Mouse (Mus musculus) midbrain, embryonic 16.5 days (tissue): ENCODE results near the gene Grid2. TPM values are rescaled to one million over a fixed set of nuclear protein-coding genes. Genes with fewer than 3 reads are reported as not detected.
A peak's percentile ranks its signal among the peaks of the same experiment; 100 is the strongest.

ENCODE experiments used
- ATAC-seq: fragments of 200-750 bp; cut with Nextera tagmentation; 2 replicates; pipeline ENCODE4 v1.8.0; 2017; ENCODE audit warnings: moderate TSS enrichment
- H3K27ac ChIP-seq: fragments of 300-500 bp; sonication (generic); 2 replicates; pipeline ENCODE4 v1.5.1; 2014; ENCODE audit warnings: mild to moderate bottlenecking, low read length, mixed read lengths
- H3K27me3 ChIP-seq: fragments of 300-500 bp; sonication (generic); 2 replicates; pipeline ENCODE4 v1.6.1; 2014; ENCODE audit warnings: low read depth, low read length, mixed read lengths; ENCODE audit not compliant: control insufficient read depth, insufficient read depth
- H3K36me3 ChIP-seq: fragments of 300-500 bp; sonication (generic); 2 replicates; pipeline ENCODE4 v1.6.1; 2014; ENCODE audit warnings: mild to moderate bottlenecking, low read length, moderate library complexity, mixed read lengths; ENCODE audit not compliant: control insufficient read depth, insufficient read depth
- H3K4me1 ChIP-seq: fragments of 300-500 bp; sonication (generic); 2 replicates; pipeline ENCODE4 v1.6.1; 2014; ENCODE audit warnings: mild to moderate bottlenecking, low read length, mixed read lengths; ENCODE audit not compliant: control insufficient read depth, insufficient read depth
- H3K4me2 ChIP-seq: fragments of 300-500 bp; sonication (generic); 2 replicates; pipeline ENCODE4 v1.6.1; 2014; ENCODE audit warnings: mild to moderate bottlenecking, low read length, mixed read lengths
- H3K4me3 ChIP-seq: fragments of 300-500 bp; sonication (generic); 2 replicates; pipeline ENCODE4 v1.5.1; 2014; ENCODE audit warnings: low read depth, mild to moderate bottlenecking, low read length, moderate library complexity, mixed read lengths
- H3K9ac ChIP-seq: fragments of 300-500 bp; sonication (generic); 2 replicates; pipeline ENCODE4 v1.6.1; 2014; ENCODE audit warnings: low read depth, low read length, mixed read lengths
- H3K9me3 ChIP-seq: fragments of 300-500 bp; sonication (generic); replicated peaks from 2 replicates; pipeline ENCODE4 v1.6.1; 2014; ENCODE audit warnings: mild to moderate bottlenecking, low read length, mixed read lengths; ENCODE audit not compliant: control insufficient read depth, poor library complexity, severe bottlenecking
- WGBS: fragments of 180-500 bp; shearing (Covaris S2); extraction: QIAGEN DNeasy Blood & Tissue Kit; methylation state at CpG from one replicate; pipeline ENCODE4 v1.1.7; 2014; 5-methylcytosine and 5-hydroxymethylcytosine counted together
- polyA plus RNA-seq: library from polyadenylated mRNA; unstranded; fragments of >200 nt; fragmentation: Nextera tagmentation; extraction: Ambion mirVana; gene quantifications from 2 replicates; pipeline ENCODE4 v1.2.1, GENCODE M21; 2015

Gene Grid2
- polyA plus RNA-seq, 1 experiment from 2014 or later, result 13.8 TPM

- H3K9ac ChIP-seq, result no peak overlapping the region
- no peak overlapping the region for H3K27ac ChIP-seq
- no peak for ATAC-seq
- H3K36me3 ChIP-seq, result no peaks in the 10 kb centered on the region
- no peak overlapping the region for H3K4me3 ChIP-seq
- H3K9me3 ChIP-seq, result no peaks in the 10 kb centered on the region
- H3K4me2 ChIP-seq, result no peak overlapping the region
- WGBS, result 87% methylated on average over 5 of the region's 5 CpGs
- H3K27me3 ChIP-seq, result no peaks in the 10 kb centered on the region
- no peaks in the 10 kb centered on the region for H3K4me1 ChIP-seq
Measured at GRCm38 (mm10) chr6:64047950-64048349, 792.3 kb downstream of the Grid2 start.

- Histone ChIP-seq H3K4me1 (peaks cover 4% of the 10 kb centered on the region), H3K9ac (no peak overlapping the region), H3K27me3 (no peaks in the 10 kb centered on the region), H3K4me2 (no peak overlapping the region), H3K9me3 (no peaks in the 10 kb centered on the region), H3K36me3 (no peaks in the 10 kb centered on the region), H3K4me3 (no peak overlapping the region), H3K27ac (peak overlapping the region; percentile 19)
- WGBS, result 29% methylated on average over 7 of the region's 7 CpGs
- ATAC-seq, result peak; percentile 89
Measured at GRCm38 (mm10) chr6:64063858-64064257, 808.2 kb downstream of the Grid2 start.

- Histone ChIP-seq H3K36me3 (no peaks in the 10 kb centered on the region), H3K4me2 (no peak overlapping the region), H3K4me1 (peaks cover 4% of the 10 kb centered on the region), H3K27me3 (no peaks in the 10 kb centered on the region), H3K9me3 (no peaks in the 10 kb centered on the region), H3K27ac (no peak overlapping the region), H3K4me3 (no peak overlapping the region), H3K9ac (no peak overlapping the region)
- no peak for ATAC-seq
- WGBS, result 26% methylated on average over 2 of the region's 2 CpGs
Measured at GRCm38 (mm10) chr6:64064704-64065103, 809.0 kb downstream of the Grid2 start.

DNA sequence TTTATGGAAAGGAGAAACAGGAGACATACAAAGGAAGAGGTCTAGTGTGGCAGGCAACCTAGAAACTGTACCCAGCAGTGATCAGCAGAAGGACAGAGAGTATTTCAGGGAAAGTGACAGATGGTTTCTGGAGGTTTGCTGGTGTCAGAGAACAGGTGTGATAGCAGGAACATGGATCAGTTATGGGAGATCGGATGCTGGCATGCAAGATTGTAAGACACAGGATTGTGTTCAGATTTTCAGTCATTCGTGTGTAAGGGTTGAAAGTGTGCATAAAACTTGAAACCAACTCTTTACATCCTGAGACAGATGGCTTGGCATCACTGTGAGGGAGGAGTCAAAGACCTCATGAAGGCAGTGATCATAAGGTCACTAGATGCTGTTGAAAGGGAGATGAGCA, 817.7 kb downstream of the Grid2 start:
- WGBS, result 79% methylated on average over 2 of the region's 2 CpGs
- no peak overlapping the region for H3K27ac ChIP-seq

GRCm38 (mm10) chr6:64077911-64078310, 822.2 kb downstream of the Grid2 start:
- Histone ChIP-seq H3K4me2 (no peak overlapping the region), H3K27ac (no peak overlapping the region), H3K9ac (no peak overlapping the region), H3K9me3 (no peaks in the 10 kb centered on the region), H3K4me1 (no peaks in the 10 kb centered on the region), H3K36me3 (no peaks in the 10 kb centered on the region), H3K27me3 (no peaks in the 10 kb centered on the region), H3K4me3 (no peak overlapping the region)
- 98% methylated on average over 1 of the region's 1 CpGs for WGBS
- no peak for ATAC-seq

More for the DNA sequence above, 817.7 kb downstream of the Grid2 start:
- no peak overlapping the region for H3K9ac ChIP-seq
- H3K4me3 ChIP-seq, result no peak overlapping the region
- H3K27me3 ChIP-seq, result no peaks in the 10 kb centered on the region
- H3K36me3 ChIP-seq, result no peaks in the 10 kb centered on the region
- no peak for ATAC-seq
- H3K4me1 ChIP-seq, result no peaks in the 10 kb centered on the region
- no peak overlapping the region for H3K4me2 ChIP-seq
- no peaks in the 10 kb centered on the region for H3K9me3 ChIP-seq

DNA sequence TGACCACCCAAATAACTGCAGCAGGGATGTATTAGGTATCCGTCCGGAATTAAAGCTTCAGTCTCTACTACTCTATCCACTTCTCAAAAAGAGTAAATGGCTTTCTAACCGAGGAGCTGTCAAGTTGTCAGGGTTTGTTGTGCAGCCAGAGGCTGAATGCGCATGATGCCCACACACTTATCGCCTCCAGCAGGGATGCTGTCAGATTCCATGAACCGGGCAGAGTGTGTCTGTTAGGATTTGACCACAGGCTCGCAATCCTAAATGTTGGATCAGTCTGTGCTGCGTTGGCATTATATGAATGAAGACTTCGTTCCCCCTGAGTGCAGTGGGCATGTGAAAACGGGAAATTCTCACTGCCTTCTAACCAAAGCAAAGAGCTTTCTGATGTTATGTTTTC, 843.0 kb downstream of the Grid2 start:
- no peak overlapping the region for H3K4me3 ChIP-seq
- H3K27me3 ChIP-seq, result no peaks in the 10 kb centered on the region
- peak; percentile 58 for ATAC-seq
- peak overlapping the region; percentile 24 for H3K4me2 ChIP-seq
- H3K4me1 ChIP-seq, result 0 out of 2 replicates have a peak, but pooled peaks cover 4% of the 10 kb centered on the region
- 32% methylated on average over 10 of the region's 10 CpGs for WGBS
- H3K27ac ChIP-seq, result no peak overlapping the region
- no peaks in the 10 kb centered on the region for H3K9me3 ChIP-seq
- H3K36me3 ChIP-seq, result no peaks in the 10 kb centered on the region
- no peak overlapping the region for H3K9ac ChIP-seq

- no peak for ATAC-seq
- Histone ChIP-seq H3K4me2 (no peak overlapping the region), H3K4me1 (no peaks in the 10 kb centered on the region), H3K9ac (no peak overlapping the region), H3K4me3 (no peak overlapping the region), H3K36me3 (no peaks in the 10 kb centered on the region), H3K27me3 (no peaks in the 10 kb centered on the region), H3K27ac (no peak overlapping the region), H3K9me3 (no peaks in the 10 kb centered on the region)
- 83% methylated on average over 2 of the region's 2 CpGs for WGBS
Measured at GRCm38 (mm10) chr6:64114594-64114993, 858.9 kb downstream of the Grid2 start.

DNA sequence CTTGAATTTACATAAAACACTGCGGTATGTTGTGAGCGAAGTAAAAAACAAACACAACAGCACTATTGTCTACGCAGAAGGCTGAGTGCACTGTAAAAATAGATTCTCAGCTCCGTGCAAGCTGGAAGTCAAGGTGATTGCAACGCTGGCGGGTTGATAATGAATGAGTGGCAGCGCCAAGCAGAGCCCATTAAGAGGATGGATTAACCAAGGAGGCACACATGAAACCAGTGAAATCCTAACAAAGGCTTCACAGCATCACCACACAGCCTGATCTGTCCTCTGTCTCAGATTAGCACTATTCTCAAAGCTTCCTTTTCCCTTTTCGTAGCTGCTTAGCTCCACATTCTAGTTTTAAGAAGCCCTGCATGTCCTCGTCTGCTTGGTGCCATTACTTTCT, 880.6 kb downstream of the Grid2 start:
- Histone ChIP-seq H3K4me1 (no peaks in the 10 kb centered on the region), H3K27ac (no peak overlapping the region), H3K36me3 (no peaks in the 10 kb centered on the region), H3K9ac (no peak overlapping the region), H3K4me3 (no peak overlapping the region), H3K4me2 (no peak overlapping the region), H3K27me3 (no peaks in the 10 kb centered on the region), H3K9me3 (no peaks in the 10 kb centered on the region)
- WGBS, result 47% methylated on average over 9 of the region's 9 CpGs
- peak; percentile 39; the same call in 1 of the 2 replicates for ATAC-seq

- 85% methylated on average over 7 of the region's 7 CpGs for WGBS
- no peak for ATAC-seq
- Histone ChIP-seq H3K36me3 (no peaks in the 10 kb centered on the region), H3K27me3 (no peaks in the 10 kb centered on the region), H3K4me1 (no peaks in the 10 kb centered on the region), H3K9ac (no peak overlapping the region), H3K4me3 (no peak overlapping the region), H3K27ac (no peak overlapping the region), H3K9me3 (no peaks in the 10 kb centered on the region), H3K4me2 (no peak overlapping the region)
Measured at GRCm38 (mm10) chr6:64148613-64149012, 892.9 kb downstream of the Grid2 start.
